Mouse (Mus musculus) neural tube, embryonic 11.5 days (tissue): ENCODE measurements around the gene Pidd1. TPM values are rescaled to one million over a fixed set of nuclear protein-coding genes. Genes with fewer than 3 reads are reported as not detected.
A peak's percentile ranks its signal among the peaks of the same experiment; 100 is the strongest.

Experiments used
- ATAC-seq: fragments of 200-750 bp; cut with Nextera tagmentation; 2 replicates; pipeline ENCODE4 v1.8.0; 2017; ENCODE audit warnings: moderate number of reproducible peaks, mild to moderate bottlenecking, moderate TSS enrichment, moderate library complexity; ENCODE audit not compliant: insufficient read depth, low FRiP score, low TSS enrichment
- DNase-seq: peaks from one replicate; pipeline ENCODE4 v3.0.0-alpha.2; 2015; ENCODE audit warnings: low spot score
- H3K27ac ChIP-seq: fragments of 300-500 bp; sonication (generic); 2 replicates; pipeline ENCODE4 v1.5.1; 2014; ENCODE audit warnings: low read depth, mild to moderate bottlenecking, low read length
- H3K27me3 ChIP-seq: fragments of 300-500 bp; sonication (generic); 2 replicates; pipeline ENCODE4 v1.6.1; 2014; ENCODE audit warnings: mild to moderate bottlenecking, low read length, mixed read lengths; ENCODE audit not compliant: control insufficient read depth, insufficient read depth
- H3K36me3 ChIP-seq: fragments of 300-500 bp; sonication (generic); 2 replicates; pipeline ENCODE4 v1.6.1; 2014; ENCODE audit warnings: mild to moderate bottlenecking, low read length, moderate library complexity, mixed read lengths; ENCODE audit not compliant: control insufficient read depth, insufficient read depth
- H3K4me1 ChIP-seq: fragments of 300-500 bp; sonication (generic); 2 replicates; pipeline ENCODE4 v1.6.1; 2014; ENCODE audit warnings: low read length, mixed read lengths; ENCODE audit not compliant: control insufficient read depth, insufficient read depth
- H3K4me2 ChIP-seq: fragments of 300-500 bp; sonication (generic); 2 replicates; pipeline ENCODE4 v1.6.1; 2014; ENCODE audit warnings: low read depth, mild to moderate bottlenecking, moderate library complexity
- H3K4me3 ChIP-seq: fragments of 300-500 bp; sonication (generic); 2 replicates; pipeline ENCODE4 v1.5.1; 2014; ENCODE audit warnings: low read depth, low read length
- H3K9ac ChIP-seq: fragments of 300-500 bp; sonication (generic); 2 replicates; pipeline ENCODE4 v1.6.1; 2014; ENCODE audit warnings: mild to moderate bottlenecking, low read length
- H3K9me3 ChIP-seq: fragments of 300-500 bp; sonication (generic); 2 replicates; pipeline ENCODE4 v1.6.1; 2016; ENCODE audit warnings: low read length; ENCODE audit not compliant: control insufficient read depth
- WGBS: fragments of 180-500 bp; shearing (Covaris S2); extraction: QIAGEN DNeasy Blood & Tissue Kit; methylation state at CpG from one replicate; pipeline ENCODE4 v1.1.7; 2014; 5-methylcytosine and 5-hydroxymethylcytosine counted together
- polyA plus RNA-seq: library from polyadenylated mRNA; unstranded; fragments of >200 nt; fragmentation: Nextera tagmentation; extraction: Ambion mirVana; gene quantifications from 2 replicates; pipeline ENCODE4 v1.2.1, GENCODE M21; 2014

Pidd1 gene
- polyA plus RNA-seq, 1 experiment from 2014 or later = 9.5 TPM

- Histone ChIP-seq H3K9ac (no peak overlapping the region), H3K27ac (no peak overlapping the region), H3K4me1 (peaks cover 23% of the 10 kb centered on the region), H3K9me3 (no peaks in the 10 kb centered on the region), H3K4me2 (peak overlapping the region; percentile 1), H3K4me3 (0 out of 2 replicates have a peak overlapping the region, but pooled peaks have one; percentile 10), H3K36me3 (peaks cover 1% of the 10 kb centered on the region; the same call in 1 of the 2 replicates), H3K27me3 (peaks cover 68% of the 10 kb centered on the region)
- ATAC-seq (no peak), DNase-seq (no peak)
- WGBS = 3% methylated on average over 38 of the region's 38 CpGs
These were observed 20.9 kb upstream of the Pidd1 start for GRCm38 (mm10) chr7:141464603-141465201.

GRCm38 (mm10) chr7:141463824-141464602 lies 20.2 kb upstream of the Pidd1 start:
- H3K9me3 ChIP-seq = no peaks in the 10 kb centered on the region
- no peak overlapping the region for H3K4me2 ChIP-seq
- peaks cover 16% of the 10 kb centered on the region for H3K4me1 ChIP-seq
- H3K9ac ChIP-seq = no peak overlapping the region
- DNase-seq (no peak), ATAC-seq (no peak)
- H3K27me3 ChIP-seq = peaks cover 71% of the 10 kb centered on the region
- no peaks in the 10 kb centered on the region for H3K36me3 ChIP-seq
- no peak overlapping the region for H3K4me3 ChIP-seq
- WGBS = 25% methylated on average over 12 of the region's 12 CpGs
- H3K27ac ChIP-seq = no peak overlapping the region

DNA sequence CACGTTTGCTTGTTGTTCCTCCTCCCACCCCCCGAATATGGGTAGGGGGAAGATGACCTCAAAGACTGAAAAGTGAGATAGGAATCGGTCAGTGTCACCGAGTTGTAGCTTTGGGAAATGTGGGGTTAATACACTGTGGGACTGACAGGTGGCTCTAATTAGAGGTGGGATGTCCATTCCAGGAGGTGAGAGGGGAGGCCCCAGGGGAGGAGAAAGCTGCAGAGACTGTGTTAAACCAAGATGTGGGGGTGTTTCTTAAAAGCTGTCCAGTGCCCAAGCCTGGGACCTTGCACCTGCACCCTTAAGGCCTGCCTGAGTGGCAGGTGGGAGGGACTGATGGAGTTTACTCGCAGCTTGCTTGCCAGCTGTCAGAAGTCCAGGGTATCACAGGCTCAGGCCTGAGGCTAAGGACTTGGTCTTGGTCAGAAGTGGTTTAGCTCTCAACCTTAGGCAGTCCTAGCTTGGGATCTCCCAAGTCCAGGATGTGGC lies 18.6 kb upstream of the Pidd1 start:
- no peaks in the 10 kb centered on the region for H3K9me3 ChIP-seq
- H3K4me2 ChIP-seq = no peak overlapping the region; the same call in 1 of the 2 replicates
- DNase-seq (no peak), ATAC-seq (no peak)
- no peaks in the 10 kb centered on the region for H3K36me3 ChIP-seq
- H3K27ac ChIP-seq = no peak overlapping the region
- no peak overlapping the region for H3K9ac ChIP-seq
- 0 out of 2 replicates have a peak, but pooled peaks cover 9% of the 10 kb centered on the region for H3K4me1 ChIP-seq
- 19% methylated on average over 5 of the region's 5 CpGs for WGBS
- H3K27me3 ChIP-seq = peaks cover 71% of the 10 kb centered on the region
- H3K4me3 ChIP-seq = no peak overlapping the region

DNA sequence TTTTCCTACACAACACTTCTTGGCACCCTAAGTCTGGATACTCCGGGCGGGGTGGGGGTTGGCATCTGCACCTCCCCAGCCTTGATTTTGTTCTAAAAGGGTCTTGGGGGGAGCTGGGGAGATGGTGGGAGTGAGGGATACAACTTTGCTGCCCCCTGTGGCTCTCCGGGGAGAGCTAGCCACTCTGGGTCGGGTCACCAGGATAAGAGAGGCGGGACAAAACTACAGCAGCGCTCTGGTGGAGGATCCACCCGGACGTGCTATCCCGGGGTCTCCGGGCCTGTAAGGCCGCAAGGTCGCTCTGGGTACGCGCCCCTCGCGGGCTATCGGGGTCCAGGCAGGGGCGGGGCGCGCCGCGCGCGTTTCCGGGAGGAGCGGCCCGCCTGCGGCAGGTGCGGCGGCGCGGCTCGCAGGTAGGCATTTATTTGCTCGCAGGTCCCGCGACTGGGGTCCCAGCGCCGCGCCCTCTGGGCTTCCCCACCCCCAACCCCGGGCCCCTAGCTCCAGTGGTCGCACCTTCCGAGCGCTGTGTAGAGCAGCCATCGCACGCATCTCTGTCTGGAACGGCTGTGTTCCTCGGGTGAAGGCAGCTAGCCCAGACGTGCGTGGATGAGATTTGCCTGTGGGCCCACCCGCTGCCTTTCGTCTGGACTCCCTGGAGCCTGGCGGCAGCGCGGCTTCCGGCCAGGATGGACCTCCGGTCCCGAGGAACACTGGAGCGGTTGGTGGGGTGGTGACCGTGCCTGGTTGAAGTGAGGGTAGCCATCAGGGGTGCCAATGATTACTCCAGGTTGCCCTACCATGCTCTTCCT lies 17.9 kb upstream of the Pidd1 start:
- H3K9me3 ChIP-seq = no peaks in the 10 kb centered on the region
- H3K4me2 ChIP-seq = peak overlapping the region; percentile 46
- ATAC-seq (no peak), DNase-seq (no peak)
- no peaks in the 10 kb centered on the region for H3K36me3 ChIP-seq
- peak overlapping the region; percentile 32; the same call in 1 of the 2 replicates for H3K9ac ChIP-seq
- no peak overlapping the region for H3K27ac ChIP-seq
- H3K4me1 ChIP-seq = 0 out of 2 replicates have a peak, but pooled peaks cover 5% of the 10 kb centered on the region
- peaks cover 69% of the 10 kb centered on the region for H3K27me3 ChIP-seq
- WGBS = 2% methylated on average over 59 of the region's 59 CpGs
- H3K4me3 ChIP-seq = peak overlapping the region; percentile 27

DNA sequence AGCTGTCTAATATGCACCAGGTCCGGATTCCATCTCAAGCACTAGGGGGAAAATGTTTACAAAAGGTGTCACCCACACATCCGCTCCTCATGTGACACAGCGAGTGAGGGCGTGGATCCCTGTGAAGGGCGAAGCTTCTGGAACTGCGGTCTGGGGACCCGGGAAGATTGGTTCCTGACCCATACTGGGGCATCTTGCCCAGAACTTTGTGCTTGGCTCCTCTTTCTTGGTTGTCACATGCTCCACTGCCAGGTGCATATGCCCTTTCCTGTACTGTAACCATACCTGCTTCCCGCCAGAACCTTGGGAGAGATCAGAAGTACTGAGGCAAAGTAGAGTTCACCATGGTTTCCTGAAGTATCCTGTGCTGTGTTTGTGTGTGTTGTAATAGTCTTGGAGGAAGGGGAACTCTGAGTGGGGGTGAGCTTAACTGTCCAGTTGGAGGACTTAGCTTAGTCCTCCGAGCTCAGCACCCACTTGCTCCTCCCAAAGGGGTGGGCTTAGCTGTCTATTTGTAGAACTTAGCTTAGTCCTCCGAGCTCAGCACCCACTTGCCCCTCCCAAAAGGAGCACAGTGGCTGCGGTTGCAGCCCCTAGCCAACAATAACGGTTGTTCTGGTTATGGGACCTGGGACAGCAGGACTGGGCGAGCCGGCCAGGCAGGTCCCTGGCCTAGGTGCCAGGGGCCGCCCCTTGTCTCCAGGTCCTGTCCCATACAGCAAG lies 16.7 kb upstream of the Pidd1 start, which contains the start of gene Cracr2b:
Cracr2b (plus strand) TSS at position 704 of the 723 bp plus-strand sequence.
- Histone ChIP-seq H3K4me3 (peak within 1 kb of the TSS; percentile 27), H3K4me2 (peak within 1 kb of the TSS; percentile 46), H3K36me3 (no peaks in the 10 kb centered on the region), H3K4me1 (peaks cover 11% of the 10 kb centered on the region), H3K27ac (no peak within 1 kb of the TSS), H3K9ac (peak within 1 kb of the TSS; percentile 32; the same call in 1 of the 2 replicates), H3K9me3 (no peaks in the 10 kb centered on the region), H3K27me3 (peaks cover 59% of the 10 kb centered on the region)
- DNase-seq = no peak
- 72% methylated on average over 15 of the region's 15 CpGs for WGBS
- no peak for ATAC-seq

DNA sequence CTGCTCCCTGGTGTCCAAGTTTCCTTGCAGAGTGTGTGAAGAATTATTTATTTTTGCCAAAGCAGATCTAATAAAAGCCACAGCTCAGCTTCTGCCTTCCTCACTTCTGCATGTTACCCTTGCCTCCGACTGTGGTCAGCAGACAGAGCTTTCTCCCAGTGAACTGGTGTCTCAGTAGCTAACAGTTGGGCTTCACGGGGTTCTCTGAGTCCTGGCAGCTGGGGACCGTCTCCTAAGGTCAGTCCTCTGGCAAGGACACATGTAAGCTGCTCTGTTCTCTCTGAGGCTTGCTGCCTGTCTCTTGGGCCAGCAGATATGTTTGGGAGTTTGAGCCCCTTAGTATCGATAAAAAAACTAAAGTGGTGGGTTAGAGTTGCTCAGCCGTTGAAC lies 16.2 kb upstream of the Pidd1 start:
- no peaks in the 10 kb centered on the region for H3K9me3 ChIP-seq
- no peaks in the 10 kb centered on the region for H3K36me3 ChIP-seq
- WGBS = 82% methylated on average over 5 of the region's 5 CpGs
- H3K4me1 ChIP-seq = peaks cover 11% of the 10 kb centered on the region
- DNase-seq (no peak), ATAC-seq (no peak)
- H3K9ac ChIP-seq = no peak overlapping the region
- H3K4me3 ChIP-seq = no peak overlapping the region
- no peak overlapping the region for H3K4me2 ChIP-seq
- no peak overlapping the region for H3K27ac ChIP-seq
- peaks cover 53% of the 10 kb centered on the region for H3K27me3 ChIP-seq

DNA sequence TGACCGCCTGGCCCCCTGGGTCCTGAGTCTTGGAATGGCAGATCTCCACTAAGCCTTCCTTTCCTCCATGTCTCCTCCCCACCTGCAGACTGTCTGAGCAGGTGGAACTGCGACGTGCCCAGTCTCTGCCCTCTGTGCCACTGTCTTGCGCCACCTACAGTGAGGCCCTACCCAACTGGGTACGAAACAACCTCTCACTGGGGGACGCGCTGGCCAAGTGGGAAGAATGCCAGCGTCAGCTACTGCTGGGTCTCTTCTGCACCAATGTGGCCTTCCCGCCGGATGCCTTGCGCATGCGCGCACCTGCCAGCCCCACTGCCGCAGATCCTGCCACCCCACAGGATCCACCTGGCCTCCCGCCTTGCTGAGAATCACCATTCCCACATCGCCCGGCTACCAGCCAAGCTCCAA lies 15.5 kb upstream of the Pidd1 start:
- H3K4me3 ChIP-seq = no peak overlapping the region
- DNase-seq = no peak
- peaks cover 11% of the 10 kb centered on the region for H3K4me1 ChIP-seq
- H3K4me2 ChIP-seq = no peak overlapping the region
- no peak overlapping the region for H3K27ac ChIP-seq
- no peaks in the 10 kb centered on the region for H3K36me3 ChIP-seq
- H3K27me3 ChIP-seq = peaks cover 46% of the 10 kb centered on the region
- H3K9me3 ChIP-seq = no peaks in the 10 kb centered on the region
- ATAC-seq = no peak
- WGBS = 91% methylated on average over 17 of the region's 17 CpGs
- H3K9ac ChIP-seq = no peak overlapping the region

DNA sequence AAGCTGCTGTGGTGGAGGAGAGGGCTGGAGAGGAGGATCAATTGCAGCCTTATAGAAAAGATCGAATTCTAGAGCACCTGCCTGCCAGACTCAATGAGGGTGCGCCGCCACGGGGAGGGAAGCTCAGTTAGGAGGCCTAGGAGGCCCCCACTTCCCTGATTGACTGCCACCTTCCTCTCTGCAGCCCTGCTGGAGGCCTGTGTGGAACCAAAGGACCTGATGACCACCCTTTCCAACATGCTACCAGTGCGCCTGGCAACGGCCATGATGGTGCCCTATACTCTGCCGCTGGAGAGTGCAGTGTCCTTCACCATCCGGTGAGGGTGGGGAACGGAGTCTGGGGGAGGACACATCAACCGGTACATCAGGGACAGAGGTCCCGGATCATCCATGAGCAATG lies 14.8 kb upstream of the Pidd1 start:
- H3K4me3 ChIP-seq = no peak overlapping the region
- ATAC-seq (no peak), DNase-seq (no peak)
- 92% methylated on average over 11 of the region's 11 CpGs for WGBS
- H3K27me3 ChIP-seq = peaks cover 40% of the 10 kb centered on the region
- no peaks in the 10 kb centered on the region for H3K9me3 ChIP-seq
- H3K27ac ChIP-seq = no peak overlapping the region
- H3K36me3 ChIP-seq = no peaks in the 10 kb centered on the region
- H3K9ac ChIP-seq = no peak overlapping the region
- peaks cover 11% of the 10 kb centered on the region for H3K4me1 ChIP-seq
- no peak overlapping the region for H3K4me2 ChIP-seq
